Mouse (Mus musculus): ENCODE results near the gene Rhox10.
"Not testable (repeated sequence)": the region's sequence is repeated elsewhere in the genome, so short reads cannot be mapped to it uniquely, and the experiment has no call there.

DNA sequence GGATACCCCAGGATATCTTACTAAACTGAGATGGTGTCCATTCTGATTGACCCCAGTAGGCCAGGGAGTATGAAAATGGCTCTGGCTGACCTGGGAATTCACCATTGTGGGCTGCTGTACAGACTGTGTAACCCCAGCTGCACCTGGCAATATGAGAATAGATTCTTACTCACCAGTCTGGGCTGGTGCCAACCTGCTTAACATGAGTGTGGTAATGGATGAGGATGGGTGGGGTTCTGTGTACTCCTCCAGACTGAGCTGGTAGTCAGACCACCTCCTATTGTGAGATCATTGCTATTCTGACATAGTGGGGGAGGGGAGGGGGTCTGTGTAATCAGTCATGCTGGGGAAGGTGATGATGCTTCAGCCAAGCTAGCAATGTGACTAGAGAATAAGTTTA lies 47.7 kb upstream of the Rhox10 start, which contains the start of gene Btg1-ps1:
- TF ChIP-seq POLR2A (IDR thresholded peaks at IDR 0.05; ENCODE audit: borderline replicate concordance, low read depth, low read length); CTCF (IDR thresholded peaks at IDR 0.05; ENCODE audit: low read depth, low read length): not testable (repeated sequence)

All from bone marrow macrophage, adult 2 months (primary cell).